Mouse (Mus musculus) liver, adult 2 months (tissue): ENCODE measurements around the gene 3110040N11Rik.

Source experiments
- CTCF ChIP-seq: fragments of 200-500 bp; IDR thresholded peaks from 2 replicates; pipeline ENCODE4 v1.5.1; 2011; ENCODE audit warnings: low read depth, low read length, control low read depth
- POLR2A ChIP-seq: fragments of 200-500 bp; IDR thresholded peaks from 2 replicates; pipeline ENCODE4 v1.6.1; 2011; ENCODE audit warnings: low read length, control low read depth; ENCODE audit not compliant: insufficient read depth; ENCODE audit errors: extremely low read depth

DNA sequence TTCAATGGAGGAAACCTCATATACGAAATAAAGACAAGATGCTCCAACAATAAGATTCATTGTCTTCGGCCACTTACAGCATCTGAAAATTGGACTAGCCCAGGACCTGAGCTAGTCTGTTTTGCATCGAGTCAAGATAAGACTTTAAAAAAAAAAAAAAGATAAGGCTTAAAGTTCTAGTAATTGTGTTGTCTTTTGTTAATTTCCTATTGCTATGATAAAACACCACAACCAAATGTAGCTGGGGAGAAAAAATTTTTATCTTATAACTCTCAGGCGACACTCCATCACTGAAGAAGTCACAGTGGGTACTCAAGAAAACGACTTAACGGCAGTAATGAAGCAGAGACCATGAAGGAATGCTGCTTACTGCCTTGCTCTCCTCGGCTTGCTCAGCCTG lies 49.3 kb downstream of the 3110040N11Rik start:
- TF ChIP-seq CTCF (no peak), POLR2A (no peak)
